Mouse (Mus musculus): ENCODE measurements around the gene Tmx2.

- no peak for TF ChIP-seq CTCF (IDR thresholded peaks at IDR 0.05; ENCODE audit: control insufficient read depth, insufficient read depth, low read length)
- no peak for TF ChIP-seq POLR2A (IDR thresholded peaks at IDR 0.05; ENCODE audit: borderline replicate concordance, control insufficient read depth, low read depth, low read length)
These were observed 20.1 kb downstream of the Tmx2 start, which contains the start of gene Btbd18 for GRCm38 (mm10) chr2:84658806-84659205.

Measured in bone marrow, adult 2 months (tissue).